Mouse (Mus musculus) testis, adult 10 weeks (tissue): ENCODE results near the gene Zfp112. TPM values are rescaled to one million over a fixed set of nuclear protein-coding genes. Genes with fewer than 3 reads are reported as not detected.

Source experiments
- polyA plus RNA-seq: library from polyadenylated mRNA; stranded (reverse); fragments of 350-450 nt; fragmentation: Illumina TruSeq; extraction: RNeasy Lipid Tissue Mini Kit (QIAGEN cat#74804); gene quantifications from one replicate; pipeline ENCODE4 v1.2.3, GENCODE M21; 2014; ENCODE audit warnings: low read depth, low replicate concordance

The Zfp112 gene
- polyA plus RNA-seq = 0.52 TPM

DNA sequence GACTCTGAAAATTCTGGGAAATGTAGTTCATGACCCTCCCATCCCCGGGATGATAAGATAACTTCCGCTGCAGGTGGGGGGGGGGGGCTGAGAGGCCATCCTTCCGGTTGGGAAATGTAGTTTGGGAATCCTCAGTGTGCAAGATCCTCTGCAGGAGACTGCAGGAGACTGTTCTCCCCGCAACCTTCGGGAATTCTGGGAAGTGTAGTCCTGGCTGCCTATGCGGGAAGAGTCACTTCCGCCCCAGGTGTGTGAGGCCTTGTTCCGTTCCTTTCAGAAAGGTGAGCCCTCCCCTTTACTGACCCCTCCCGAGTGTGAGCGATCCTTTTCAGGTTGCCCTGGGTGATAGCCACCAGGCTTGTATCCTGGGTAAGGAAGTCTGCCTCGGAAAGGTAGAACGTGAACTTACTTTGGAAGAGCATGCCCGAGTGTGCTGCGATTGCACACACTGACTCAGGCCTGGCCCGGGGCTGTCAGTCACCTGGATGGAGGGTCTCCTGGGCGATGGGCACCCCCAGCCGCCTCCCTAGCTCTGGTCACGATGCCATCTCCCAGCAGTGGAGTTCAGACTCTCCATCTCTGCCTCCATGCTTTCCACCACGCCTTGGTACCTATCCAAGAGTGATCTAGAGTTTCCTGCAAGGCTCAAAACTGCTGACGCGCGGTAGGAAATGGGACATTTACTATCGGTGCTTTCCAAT is at the start of gene Zfp112:
Gene Zfp112, plus strand, starts transcription at position 159 of the 701 bp plus-strand sequence.

GRCm38 (mm10) chr7:24081634-24082431 is 30.3 kb upstream of the Zfp112 start, which contains the start of gene Zfp180:
Gene Zfp180, plus strand, starts transcription at chr7:24081924.

DNA sequence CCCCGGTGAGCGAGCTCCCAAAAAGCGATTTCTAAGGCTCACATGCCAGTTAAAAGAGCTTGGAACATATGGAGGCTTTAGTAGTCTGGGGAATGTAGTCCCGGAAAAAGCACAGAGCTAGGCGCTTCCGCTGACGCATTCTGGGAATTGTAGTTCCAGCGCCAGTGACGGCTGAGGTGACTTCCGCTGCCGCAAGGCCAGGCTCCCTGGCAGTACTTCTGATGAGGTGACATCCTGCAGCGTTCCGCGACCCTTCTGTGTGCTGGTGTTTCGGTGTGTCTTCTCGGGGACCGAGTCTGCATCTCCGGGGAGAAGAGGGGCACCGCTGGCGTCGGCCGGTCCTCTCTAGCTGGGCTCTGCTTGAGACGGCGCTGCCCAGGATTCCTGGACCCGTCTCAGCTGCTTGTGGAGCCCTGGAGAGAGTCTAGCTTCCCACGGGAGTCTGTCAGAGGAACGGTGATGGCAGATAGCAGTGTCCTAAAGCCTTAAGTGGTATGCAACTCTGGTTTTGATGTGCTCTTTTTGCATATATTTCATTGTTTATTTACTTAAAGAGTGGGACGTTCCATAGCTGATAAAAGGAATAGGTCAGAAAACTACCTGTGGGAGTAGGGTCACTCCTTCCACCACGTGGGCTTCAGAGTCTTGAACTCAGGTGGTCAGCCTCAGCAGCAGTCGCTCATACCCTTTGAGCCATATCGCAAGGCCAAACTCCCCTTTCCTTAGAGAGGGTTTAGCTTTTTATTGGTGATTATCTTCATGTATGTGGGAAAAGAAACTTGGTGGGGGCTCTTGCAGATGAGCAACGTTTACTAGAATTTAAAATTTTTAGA is 22.1 kb downstream of the Zfp112 start, which contains the start of gene Zfp235:
Gene Zfp235, plus strand, starts transcription at position 174 of the 833 bp plus-strand sequence.

DNA sequence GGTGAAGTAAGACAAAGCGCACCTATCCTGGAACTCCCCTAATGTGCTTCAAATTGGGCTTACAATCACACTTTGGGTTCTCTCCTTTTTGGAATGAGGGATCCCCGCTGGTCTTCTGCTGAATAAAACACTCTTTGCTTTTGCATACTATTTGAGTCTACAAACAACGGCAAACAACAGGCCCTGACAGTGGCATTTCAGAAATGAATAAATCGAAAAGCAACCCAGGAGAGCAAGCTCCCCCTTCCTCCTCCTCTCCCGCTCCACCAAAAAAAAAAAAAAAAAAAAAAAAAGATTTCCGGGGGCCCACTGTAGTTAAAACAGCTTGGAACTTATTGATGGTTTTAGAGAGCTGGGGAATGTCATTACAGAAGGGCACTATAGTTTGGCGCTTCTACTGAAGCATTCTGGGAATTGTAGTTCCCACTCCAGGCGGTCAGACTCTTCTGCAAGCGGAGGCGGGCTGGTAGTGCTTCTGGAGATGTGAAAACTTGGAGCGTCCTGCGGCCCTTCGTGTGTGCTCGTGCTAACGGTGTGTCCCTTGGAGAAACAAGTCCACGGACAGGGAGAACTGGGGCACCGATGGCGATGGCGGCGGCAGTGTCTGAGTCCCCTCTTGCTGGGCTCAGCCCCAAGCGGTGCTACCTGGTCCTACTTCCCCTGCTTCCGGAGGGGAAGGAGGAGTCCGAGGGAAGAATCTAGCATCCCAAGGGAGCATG is 62.7 kb downstream of the Zfp112 start, which contains the start of gene Zfp114:
Gene Zfp114, plus strand, starts transcription at position 443 of the 719 bp plus-strand sequence.

Other genes with a start within 250 kb of the Zfp112 start
- not detected for gene Vmn1r177, start 245.9 kb upstream of the Zfp112 start, polyA plus RNA-seq
- gene Vmn1r178, start 220.3 kb upstream of the Zfp112 start, polyA plus RNA-seq = not detected
- not detected for gene Vmn1r179, start 185.3 kb upstream of the Zfp112 start, polyA plus RNA-seq
- not detected for gene Vmn1r180, start 161.7 kb upstream of the Zfp112 start, polyA plus RNA-seq
- 9.7 TPM for gene Vmn1r181, start 137.7 kb upstream of the Zfp112 start, polyA plus RNA-seq
- 0.35 TPM for gene V1rd19, start 110.6 kb upstream of the Zfp112 start, polyA plus RNA-seq
- gene Vmn1r183, start 59.1 kb upstream of the Zfp112 start, polyA plus RNA-seq = not detected
- gene Zfp180, start 30.4 kb upstream of the Zfp112 start, polyA plus RNA-seq = 6.5 TPM
- 1.3 TPM for gene Zfp235, start 21.9 kb downstream of the Zfp112 start, polyA plus RNA-seq
- 0.21 TPM for gene Zfp114, start 62.7 kb downstream of the Zfp112 start, polyA plus RNA-seq
- gene Zfp111, start 99.1 kb downstream of the Zfp112 start, polyA plus RNA-seq = 3.2 TPM
- gene Zfp109, start 125.2 kb downstream of the Zfp112 start, polyA plus RNA-seq = 0.70 TPM
- 0.77 TPM for gene Zfp108, start 142.5 kb downstream of the Zfp112 start, polyA plus RNA-seq
- 6.5 TPM for gene Zfp93, start 158.1 kb downstream of the Zfp112 start, polyA plus RNA-seq
- 8.8 TPM for gene Zfp61, start 188.9 kb downstream of the Zfp112 start, polyA plus RNA-seq
- gene Zfp94, start 204.4 kb downstream of the Zfp112 start, polyA plus RNA-seq = 3.2 TPM
- 0.36 TPM for gene Tescl, start 221.6 kb downstream of the Zfp112 start, polyA plus RNA-seq
- gene Lypd5, start 236.9 kb downstream of the Zfp112 start, polyA plus RNA-seq = 0.41 TPM